Mouse (Mus musculus): ENCODE measurements around the gene Olfr926. TPM values are rescaled to one million over a fixed set of nuclear protein-coding genes. Genes with fewer than 3 reads are reported as not detected.

The Olfr926 gene
- not detected for polyA plus RNA-seq (2017; shearing (Covaris generic))

DNA sequence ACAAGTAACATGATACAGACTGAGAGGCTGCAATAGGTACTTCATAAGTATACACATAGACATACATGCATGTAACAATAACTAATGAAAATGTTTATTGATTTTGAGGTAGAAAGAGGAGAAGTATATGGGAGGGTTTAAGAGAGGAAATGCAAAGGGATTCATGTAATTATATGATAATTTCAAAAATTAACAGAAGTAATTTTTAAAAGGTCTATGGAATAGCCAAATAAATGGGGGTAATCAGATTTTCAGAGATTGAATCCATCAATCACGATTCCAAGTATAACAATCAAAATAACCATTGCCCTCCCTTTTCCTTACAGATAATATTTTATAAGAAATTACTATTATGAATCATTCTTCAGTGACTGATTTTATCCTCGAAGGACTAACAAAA is at the start of gene Olfr926:
TSS of gene Olfr926 (plus strand) at position 301 of the 400 bp plus-strand sequence.

DNA sequence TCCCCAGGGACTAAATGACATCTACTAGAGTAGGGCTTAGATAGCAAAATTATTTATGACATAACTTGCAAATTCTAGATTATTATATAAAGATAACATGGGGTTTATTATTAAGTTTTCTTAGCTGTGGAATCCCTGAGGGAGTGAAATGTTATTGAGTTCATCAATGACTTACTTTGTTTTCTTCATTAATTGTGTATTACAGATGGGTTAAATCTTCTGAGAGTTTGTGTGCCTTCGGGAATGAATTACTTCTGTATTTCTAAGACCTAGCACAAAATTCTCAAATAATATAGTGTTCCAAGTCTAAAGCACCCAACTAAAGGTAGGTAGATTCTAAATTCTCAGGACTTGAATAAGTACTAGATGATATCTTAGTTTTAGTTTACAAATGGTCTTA is 32.8 kb upstream of the Olfr926 start, which contains the start of gene Olfr924:
TSS of gene Olfr924 (plus strand) at position 301 of the 400 bp plus-strand sequence.

GRCm38 (mm10) chr9:38854760-38855159 is 22.2 kb upstream of the Olfr926 start, which contains the start of gene Olfr26:
Gene Olfr26 (plus strand): TSS chr9:38855060.

Other genes with a start within 250 kb of the Olfr926 start
- gene Olfr916, start 217.3 kb upstream of the Olfr926 start, polyA plus RNA-seq (2017; shearing (Covaris generic)): 0.08 TPM
- gene Olfr917, start 211.3 kb upstream of the Olfr926 start, polyA plus RNA-seq (2017; shearing (Covaris generic)): not detected
- gene Olfr918, start 202.5 kb upstream of the Olfr926 start, polyA plus RNA-seq (2017; shearing (Covaris generic)): not detected
- not detected for gene Olfr919, start 173.5 kb upstream of the Olfr926 start, polyA plus RNA-seq (2017; shearing (Covaris generic))
- gene Vwa5a, start 158.9 kb upstream of the Olfr926 start, polyA plus RNA-seq (2017; shearing (Covaris generic)): 40.3 TPM
- gene Olfr920, start 124.8 kb upstream of the Olfr926 start, polyA plus RNA-seq (2017; shearing (Covaris generic)): 0.10 TPM
- gene Olfr921, start 104.1 kb upstream of the Olfr926 start, polyA plus RNA-seq (2017; shearing (Covaris generic)): 0.06 TPM
- not detected for gene Olfr922, start 62.5 kb upstream of the Olfr926 start, polyA plus RNA-seq (2017; shearing (Covaris generic))
- gene Olfr923, start 50.6 kb upstream of the Olfr926 start, polyA plus RNA-seq (2017; shearing (Covaris generic)): 0.24 TPM
- not detected for gene Olfr924, start 32.7 kb upstream of the Olfr926 start, polyA plus RNA-seq (2017; shearing (Covaris generic))
- not detected for gene Olfr26, start 22.1 kb upstream of the Olfr926 start, polyA plus RNA-seq (2017; shearing (Covaris generic))
- not detected for gene Olfr930, start 52.7 kb downstream of the Olfr926 start, polyA plus RNA-seq (2017; shearing (Covaris generic))
- not detected for gene Olfr933, start 95.2 kb downstream of the Olfr926 start, polyA plus RNA-seq (2017; shearing (Covaris generic))
- gene Olfr934, start 111.2 kb downstream of the Olfr926 start, polyA plus RNA-seq (2017; shearing (Covaris generic)): not detected
- not detected for gene Olfr935, start 122.6 kb downstream of the Olfr926 start, polyA plus RNA-seq (2017; shearing (Covaris generic))
- not detected for gene Olfr146, start 146.3 kb downstream of the Olfr926 start, polyA plus RNA-seq (2017; shearing (Covaris generic))
- gene Olfr937, start 187.8 kb downstream of the Olfr926 start, polyA plus RNA-seq (2017; shearing (Covaris generic)): not detected
- not detected for gene Olfr938, start 201.8 kb downstream of the Olfr926 start, polyA plus RNA-seq (2017; shearing (Covaris generic))